ENCODE assay signal across 8 mouse cellular contexts in the genomic region with DNA sequence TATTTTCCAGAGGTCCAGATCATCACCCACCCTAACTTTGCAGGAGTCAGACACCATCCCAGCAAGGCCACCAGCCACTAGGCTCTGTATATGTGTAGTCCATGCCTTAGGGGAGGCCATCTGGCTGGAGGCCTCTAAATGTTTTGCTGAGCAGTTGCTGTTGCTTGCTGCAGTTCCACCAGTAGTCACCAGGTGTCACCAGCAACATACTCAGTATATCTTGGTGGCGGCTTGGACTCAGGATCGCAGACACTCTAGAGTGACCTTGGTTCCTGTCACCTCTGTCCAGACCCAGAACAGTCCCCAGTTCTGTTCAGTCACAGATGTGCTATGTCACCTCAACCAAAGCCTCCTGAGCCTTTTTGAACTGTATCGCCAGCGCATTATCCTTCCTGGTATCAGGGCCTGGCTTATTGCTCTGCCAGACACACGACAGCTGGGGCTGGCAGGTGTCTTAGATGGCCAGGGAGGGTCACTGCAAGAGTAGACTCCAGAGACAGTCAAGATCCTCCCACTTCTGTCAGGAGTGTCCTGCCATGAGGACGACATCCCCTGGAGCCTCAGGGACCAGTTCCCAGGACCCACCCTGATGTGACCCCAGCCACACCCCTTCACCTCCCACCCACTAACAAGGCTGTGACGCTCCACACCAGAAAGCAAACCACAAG. TPM values are rescaled to one million over a fixed set of nuclear protein-coding genes. Genes with fewer than 3 reads are reported as not detected.
A peak's percentile ranks its signal among the peaks of the same experiment; 100 is the strongest.
DNase-seq lines count a peak whose midpoint lies in the region; ATAC-seq lines count a peak whose summit lies in the region.

No protein-coding gene starts in this region.

- no peak overlapping the region for H3K4me3 ChIP-seq in intestine, embryonic 16.5 days (ENCODE audit: low read length)
- H3K4me3 ChIP-seq in midbrain, embryonic 12.5 days = no peak overlapping the region

- no peak overlapping the region for H3K9ac ChIP-seq in intestine, embryonic 16.5 days (ENCODE audit: low read depth, low read length)
- no peak overlapping the region for H3K9ac ChIP-seq in midbrain, embryonic 12.5 days (replicated peaks)

- H3K27me3 ChIP-seq in intestine, embryonic 16.5 days (replicated peaks; ENCODE audit: control insufficient read depth, insufficient read depth, low read length) = no peaks in the 10 kb centered on the region
- no peaks in the 10 kb centered on the region for H3K27me3 ChIP-seq in midbrain, embryonic 12.5 days

- 33% methylated on average over 7 of the region's 7 CpGs for WGBS in intestine, embryonic 16.5 days
- WGBS in midbrain, embryonic 12.5 days = 56% methylated on average over 7 of the region's 7 CpGs

- peak; percentile 69 for ATAC-seq in granulocyte monocyte progenitor cell, adult 5-6 weeks (replicated peaks; ENCODE audit: poor library complexity, severe bottlenecking)
- ATAC-seq in intestine, embryonic 16.5 days = peak; percentile 71
- peak; percentile 63 for ATAC-seq in midbrain, embryonic 12.5 days (ENCODE audit: low FRiP score, low read depth)

- peaks cover 19% of the 10 kb centered on the region for H3K4me1 ChIP-seq in intestine, embryonic 16.5 days (ENCODE audit: control insufficient read depth, insufficient read depth, low read length)
- no peaks in the 10 kb centered on the region; the same call in 1 of the 2 replicates for H3K4me1 ChIP-seq in midbrain, embryonic 12.5 days

- peak; percentile 88 for DNase-seq in adipocyte (ENCODE audit: low spot score)
- DNase-seq in embryo, embryonic 10.5 days (ENCODE audit: low spot score) = peak; percentile 92
- DNase-seq in left cerebral cortex, postnatal 36 days (ENCODE audit: low spot score in 2 of 2) = peak; percentile 75 to 80
- DNase-seq in skeletal muscle tissue, adult 2 months (ENCODE audit: low read depth, low spot score) = peak; percentile 83
- DNase-seq in yolk sac, embryonic 10.5 days (ENCODE audit: low spot score) = peak; percentile 73

- peaks cover 35% of the 10 kb centered on the region for H3K36me3 ChIP-seq in intestine, embryonic 16.5 days (ENCODE audit: control insufficient read depth, insufficient read depth, low read length)
- H3K36me3 ChIP-seq in midbrain, embryonic 12.5 days = peaks cover 91% of the 10 kb centered on the region

- intact Hi-C loops in left cerebral cortex, postnatal 36 days (cut with DNase I) = loop anchor here (1.0 kb wide), 2 partner anchors 22 to 54 kb away; no protein-coding TSS in a partner anchor

- no peaks in the 10 kb centered on the region for H3K9me3 ChIP-seq in intestine, embryonic 16.5 days (ENCODE audit: control insufficient read depth, low read length)
- no peaks in the 10 kb centered on the region for H3K9me3 ChIP-seq in midbrain, embryonic 12.5 days

- no peak overlapping the region for H3K4me2 ChIP-seq in intestine, embryonic 16.5 days (ENCODE audit: low read depth, low read length)
- no peak overlapping the region for H3K4me2 ChIP-seq in midbrain, embryonic 12.5 days (replicated peaks)

- peak overlapping the region; percentile 23; the same call in 1 of the 2 replicates for H3K27ac ChIP-seq in intestine, embryonic 16.5 days (ENCODE audit: low read length)
- H3K27ac ChIP-seq in midbrain, embryonic 12.5 days (replicated peaks) = peak overlapping the region; percentile 47; the same call in 1 of the 2 replicates

RNA-seq across cellular contexts. Expression of a gene that starts 8.8 kb away (rescaled TPM):
- 113 and 231 TPM in 2 replicates for total RNA-seq in granulocyte monocyte progenitor cell, adult 5-6 weeks (2014; fragmentation: Nextera tagmentation)
- 339 TPM in 2 replicates for total RNA-seq in granulocyte monocyte progenitor cell, adult 5-6 weeks (2017)
- 168 and 186 TPM in 2 replicates for polyA plus RNA-seq in intestine, embryonic 16.5 days (2015; fragmentation: Nextera tagmentation; extraction: Ambion mirVana)
- total RNA-seq in left cerebral cortex, postnatal 36 days (2021) = 10 to 100 TPM; 17.8 to 23.0 TPM
- 133 and 150 TPM in 2 replicates for polyA plus RNA-seq in midbrain, embryonic 12.5 days (2016; fragmentation: Nextera tagmentation; extraction: Ambion mirVana)

RNA-seq across cellular contexts. Expression of a gene that starts 21.4 kb away (rescaled TPM):
- total RNA-seq in granulocyte monocyte progenitor cell, adult 5-6 weeks (2014; fragmentation: Nextera tagmentation) = 118 and 134 TPM in 2 replicates
- total RNA-seq in granulocyte monocyte progenitor cell, adult 5-6 weeks (2017) = 73.9 and 101 TPM in 2 replicates
- polyA plus RNA-seq in intestine, embryonic 16.5 days (2015; fragmentation: Nextera tagmentation; extraction: Ambion mirVana) = 56.5 and 65.5 TPM in 2 replicates
- 100 to 1,000 TPM; 143 to 162 TPM for total RNA-seq in left cerebral cortex, postnatal 36 days (2021)
- polyA plus RNA-seq in midbrain, embryonic 12.5 days (2016; fragmentation: Nextera tagmentation; extraction: Ambion mirVana) = 74.7 and 80.0 TPM in 2 replicates

RNA-seq across cellular contexts. Expression of a gene that starts 25.3 kb away (rescaled TPM):
- 1.0 and 5.4 TPM in 2 replicates for total RNA-seq in granulocyte monocyte progenitor cell, adult 5-6 weeks (2014; fragmentation: Nextera tagmentation)
- 0.82 and 1.3 TPM in 2 replicates for total RNA-seq in granulocyte monocyte progenitor cell, adult 5-6 weeks (2017)
- 6.8 and 8.2 TPM in 2 replicates for polyA plus RNA-seq in intestine, embryonic 16.5 days (2015; fragmentation: Nextera tagmentation; extraction: Ambion mirVana)
- under 1 TPM; 0.70 to 0.81 TPM for total RNA-seq in left cerebral cortex, postnatal 36 days (2021)
- 5.2 and 7.3 TPM in 2 replicates for polyA plus RNA-seq in midbrain, embryonic 12.5 days (2016; fragmentation: Nextera tagmentation; extraction: Ambion mirVana)

RNA-seq across cellular contexts. Expression of a gene that starts 33.4 kb away (rescaled TPM):
- 128 and 139 TPM in 2 replicates for total RNA-seq in granulocyte monocyte progenitor cell, adult 5-6 weeks (2014; fragmentation: Nextera tagmentation)
- total RNA-seq in granulocyte monocyte progenitor cell, adult 5-6 weeks (2017) = 109 and 122 TPM in 2 replicates
- polyA plus RNA-seq in intestine, embryonic 16.5 days (2015; fragmentation: Nextera tagmentation; extraction: Ambion mirVana) = 2.1 and 2.7 TPM in 2 replicates
- 10 to 100 TPM; 14.3 to 25.8 TPM for total RNA-seq in left cerebral cortex, postnatal 36 days (2021)
- 1.5 and 1.9 TPM in 2 replicates for polyA plus RNA-seq in midbrain, embryonic 12.5 days (2016; fragmentation: Nextera tagmentation; extraction: Ambion mirVana)

Comparison
In these comparisons a context has a peak if more than half of its experiments do, and no peak if none do; other contexts are left out.
1. RNA of a gene that starts 8.8 kb away (total RNA-seq): 113 to 339 TPM in granulocyte monocyte progenitor cell, adult 5-6 weeks; 17.8 to 23.0 TPM in left cerebral cortex, postnatal 36 days; every median in the first group is over 4 times any median in the second.
2. Peak in every context shown above with its lines, with median percentiles within 50 percentile points of each other: DNase-seq and ATAC-seq.